Mouse (Mus musculus) embryonic facial prominence, embryonic 12.5 days (tissue): ENCODE measurements around the gene Zfp266. TPM values are rescaled to one million over a fixed set of nuclear protein-coding genes. Genes with fewer than 3 reads are reported as not detected.
A peak's percentile ranks its signal among the peaks of the same experiment; 100 is the strongest.

Experiments used
- ATAC-seq: fragments of 200-750 bp; cut with Nextera tagmentation; 2 replicates; pipeline ENCODE4 v1.8.0; 2017; ENCODE audit not compliant: insufficient number of reproducible peaks, insufficient read depth, low FRiP score, low TSS enrichment
- H3K27ac ChIP-seq: fragments of 300-500 bp; sonication (generic); 2 replicates; pipeline ENCODE4 v1.5.1; 2016; ENCODE audit warnings: mild to moderate bottlenecking
- H3K27me3 ChIP-seq: fragments of 300-500 bp; sonication (generic); 2 replicates; pipeline ENCODE4 v1.6.1; 2016; ENCODE audit warnings: mild to moderate bottlenecking, moderate library complexity
- H3K36me3 ChIP-seq: fragments of 300-500 bp; sonication (generic); 2 replicates; pipeline ENCODE4 v1.6.1; 2016; ENCODE audit warnings: mild to moderate bottlenecking
- H3K4me1 ChIP-seq: fragments of 300-500 bp; sonication (generic); 2 replicates; pipeline ENCODE4 v1.6.1; 2016
- H3K4me2 ChIP-seq: fragments of 300-500 bp; sonication (generic); replicated peaks from 2 replicates; pipeline ENCODE4 v1.6.1; 2016; ENCODE audit warnings: mild to moderate bottlenecking, moderate library complexity
- H3K4me3 ChIP-seq: fragments of 300-500 bp; sonication (generic); 2 replicates; pipeline ENCODE4 v1.5.1; 2016; ENCODE audit warnings: mild to moderate bottlenecking
- H3K9ac ChIP-seq: fragments of 300-500 bp; sonication (generic); 2 replicates; pipeline ENCODE4 v1.6.1; 2016; ENCODE audit warnings: mild to moderate bottlenecking, moderate library complexity
- H3K9me3 ChIP-seq: fragments of 300-500 bp; sonication (generic); 2 replicates; pipeline ENCODE4 v1.6.1; 2016; ENCODE audit warnings: mild to moderate bottlenecking, moderate library complexity
- WGBS: fragments of 180-500 bp; shearing (Covaris S2); methylation state at CpG from one replicate; pipeline ENCODE4 v1.1.7; 2016; 5-methylcytosine and 5-hydroxymethylcytosine counted together
- polyA plus RNA-seq: library from polyadenylated mRNA; unstranded; fragments of >200 nt; fragmentation: Nextera tagmentation; extraction: Ambion mirVana; gene quantifications from 2 replicates; pipeline ENCODE4 v1.2.1, GENCODE M21; 2016

Gene Zfp266
- polyA plus RNA-seq, 1 experiment from 2014 or later, result 167 TPM

DNA sequence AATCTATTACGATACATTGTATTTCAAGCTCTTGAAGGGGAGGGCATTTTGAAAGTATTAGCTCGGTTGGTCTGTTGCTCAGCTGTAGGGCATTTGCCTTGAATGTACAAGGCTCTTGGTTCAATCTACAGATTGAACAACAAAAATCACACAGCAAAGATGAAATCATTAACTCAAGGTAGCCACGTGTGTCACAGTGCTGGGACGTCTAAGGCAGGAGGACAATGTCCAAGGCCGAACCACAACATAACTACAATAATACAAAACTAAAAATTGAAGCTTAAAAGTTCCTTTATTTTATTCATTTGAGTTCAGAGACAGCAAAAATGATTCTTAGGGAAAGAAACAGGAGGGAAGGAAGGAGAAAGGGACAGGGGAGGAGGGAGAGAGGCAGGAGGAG is 31.7 kb downstream of the Zfp266 start:
- Histone ChIP-seq H3K9me3 (no peaks in the 10 kb centered on the region), H3K27me3 (no peaks in the 10 kb centered on the region), H3K4me2 (no peak overlapping the region), H3K4me1 (peaks cover 13% of the 10 kb centered on the region), H3K4me3 (no peak overlapping the region), H3K9ac (no peak overlapping the region), H3K36me3 (peaks cover 18% of the 10 kb centered on the region), H3K27ac (no peak overlapping the region)
- ATAC-seq, result no peak
- 89% methylated on average over 5 of the region's 5 CpGs for WGBS

DNA sequence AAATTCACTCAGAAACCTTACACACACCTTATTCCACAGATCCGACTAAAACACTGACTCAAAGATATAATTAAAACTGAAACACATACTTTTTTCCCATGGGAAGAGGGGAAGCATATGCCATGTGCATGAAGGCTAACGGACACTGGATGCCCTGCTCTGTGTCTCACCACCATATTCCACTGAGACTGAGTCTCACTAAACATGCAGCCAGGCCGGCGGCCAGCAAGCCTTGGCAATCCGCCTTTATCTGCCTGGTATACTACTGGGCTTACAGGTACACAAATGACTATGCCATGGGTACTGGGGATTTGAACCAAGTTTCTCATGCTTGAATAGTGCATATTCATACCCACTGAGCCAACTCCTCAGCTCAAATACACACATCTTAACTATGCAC is 41.8 kb downstream of the Zfp266 start:
- H3K9ac ChIP-seq, result no peak overlapping the region
- WGBS, result 85% methylated on average over 5 of the region's 5 CpGs
- H3K4me3 ChIP-seq, result no peak overlapping the region
- H3K36me3 ChIP-seq, result peaks cover 57% of the 10 kb centered on the region
- no peak overlapping the region for H3K27ac ChIP-seq
- ATAC-seq, result no peak
- no peaks in the 10 kb centered on the region for H3K9me3 ChIP-seq
- H3K4me2 ChIP-seq, result no peak overlapping the region
- H3K4me1 ChIP-seq, result no peaks in the 10 kb centered on the region
- no peaks in the 10 kb centered on the region for H3K27me3 ChIP-seq

DNA sequence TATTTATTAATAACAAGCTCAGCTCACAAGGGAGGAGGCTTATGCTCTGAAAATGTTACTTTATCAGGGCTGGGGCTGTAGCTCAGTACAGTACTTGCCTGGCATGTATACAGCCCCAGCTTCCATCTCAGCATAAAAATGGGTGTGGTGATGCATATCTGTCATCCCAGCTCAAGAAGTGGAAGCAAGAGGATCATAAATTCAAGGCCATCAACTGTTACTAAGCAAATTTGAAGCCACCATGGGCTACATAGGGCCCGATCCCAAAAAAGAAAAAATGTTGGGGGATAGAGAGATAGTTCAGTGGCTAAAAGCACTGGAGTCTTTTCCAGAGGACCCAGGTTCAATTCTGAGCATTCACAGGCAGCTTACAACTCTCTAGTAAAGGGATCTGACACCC is 44.6 kb downstream of the Zfp266 start:
- H3K27me3 ChIP-seq, result no peaks in the 10 kb centered on the region
- H3K36me3 ChIP-seq, result peaks cover 69% of the 10 kb centered on the region
- H3K9me3 ChIP-seq, result no peaks in the 10 kb centered on the region
- H3K27ac ChIP-seq, result no peak overlapping the region
- ATAC-seq, result no peak
- H3K4me3 ChIP-seq, result no peak overlapping the region
- no peak overlapping the region for H3K4me2 ChIP-seq
- 94% methylated on average over 1 of the region's 1 CpGs for WGBS
- no peak overlapping the region for H3K9ac ChIP-seq
- H3K4me1 ChIP-seq, result no peaks in the 10 kb centered on the region

DNA sequence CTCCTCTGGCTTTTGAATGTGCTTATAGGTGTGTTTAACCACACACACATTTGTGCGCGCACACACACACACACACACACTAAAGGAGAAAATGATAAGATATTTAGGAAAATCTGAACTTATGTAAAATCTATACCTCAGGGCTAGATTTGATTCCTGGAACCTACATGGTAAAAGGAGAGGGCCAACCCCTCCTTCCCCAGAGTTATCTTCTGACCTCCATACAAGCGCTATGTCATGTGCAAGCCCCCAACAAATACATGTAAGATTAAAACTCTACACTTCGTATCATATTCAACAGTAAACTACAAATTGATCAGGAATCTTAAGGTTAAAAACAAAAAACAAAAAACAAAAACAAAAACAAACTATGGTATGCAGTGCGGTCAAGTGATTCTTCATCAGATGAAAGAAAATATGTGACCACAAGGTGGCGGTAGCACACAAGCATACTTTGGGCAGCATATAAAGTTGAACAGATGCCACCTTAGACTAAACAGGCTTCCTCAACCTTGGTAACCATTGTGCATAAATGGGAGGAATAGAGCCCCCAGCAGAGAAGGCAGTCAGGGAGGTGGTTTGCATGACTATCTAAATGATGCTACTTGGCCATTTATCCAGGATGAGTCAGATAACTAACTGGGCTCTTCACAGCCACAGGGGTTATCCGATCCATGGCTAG is 54.3 kb downstream of the Zfp266 start:
- WGBS, result 58% methylated on average over 7 of the region's 7 CpGs
- no peak for ATAC-seq
- no peak overlapping the region for H3K4me3 ChIP-seq

DNA sequence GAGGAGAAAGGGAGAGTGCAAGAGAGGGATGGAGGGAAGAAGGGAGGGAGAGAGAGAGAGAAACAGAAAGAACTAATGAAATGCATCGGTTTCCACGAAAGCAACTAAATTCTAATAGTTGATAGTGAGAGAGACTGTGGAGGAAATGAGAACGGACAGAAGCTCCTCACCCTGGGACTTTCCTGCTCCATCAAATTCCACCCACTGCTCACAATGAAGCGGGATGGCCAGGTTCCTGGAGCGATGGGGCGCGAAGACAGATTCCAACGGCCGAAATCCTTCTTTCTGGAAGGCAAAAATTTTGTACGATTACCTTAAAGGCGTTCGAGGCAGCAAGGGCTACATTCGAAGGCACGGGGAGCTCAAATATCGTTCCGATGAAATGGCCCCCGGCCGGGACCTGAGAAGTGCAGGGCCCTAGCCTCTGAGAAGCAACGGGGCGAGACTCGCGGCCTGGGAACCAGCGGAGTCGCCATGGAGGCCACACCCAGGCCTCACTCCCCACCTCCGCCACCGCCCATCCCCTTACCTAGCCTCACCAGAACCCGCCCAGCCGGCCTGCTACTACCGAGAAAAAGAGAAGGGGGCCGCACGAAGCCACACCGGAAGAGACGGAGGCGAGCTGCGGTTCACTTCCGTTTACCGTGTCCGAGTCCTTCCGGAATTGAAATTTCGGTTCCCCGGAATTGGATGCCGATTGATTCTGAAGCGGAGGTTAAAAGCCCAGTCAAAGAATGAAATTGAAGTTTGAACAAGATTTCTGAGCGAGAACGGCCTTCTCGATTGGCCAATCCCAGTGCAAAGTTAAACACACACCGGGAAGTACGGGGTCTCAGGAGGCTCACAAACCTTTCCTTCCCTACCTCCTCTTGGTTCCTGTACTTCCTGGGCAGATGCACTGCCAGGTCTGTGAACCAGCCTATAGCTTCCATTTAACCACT is 61.6 kb downstream of the Zfp266 start, which contains the start of gene Zfp26:
Gene Zfp26 (minus strand): TSS at position 786 of the 941 bp plus-strand sequence.
- peak within 1 kb of the TSS; percentile 90 for H3K27ac ChIP-seq
- peak within 1 kb of the TSS; percentile 70 for H3K9ac ChIP-seq
- no peaks in the 10 kb centered on the region for H3K9me3 ChIP-seq
- no peaks in the 10 kb centered on the region for H3K27me3 ChIP-seq
- H3K4me3 ChIP-seq, result peak within 1 kb of the TSS; percentile 77
- peak within 1 kb of the TSS; percentile 65 for H3K4me2 ChIP-seq
- peak; percentile 83 for ATAC-seq
- WGBS, result under 1% methylated on average over 47 of the region's 48 CpGs
- H3K36me3 ChIP-seq, result peaks cover 20% of the 10 kb centered on the region
- H3K4me1 ChIP-seq, result peaks cover 14% of the 10 kb centered on the region

More for the DNA sequence above, 54.3 kb downstream of the Zfp266 start:
- H3K4me1 ChIP-seq, result no peaks in the 10 kb centered on the region
- peaks cover 34% of the 10 kb centered on the region for H3K36me3 ChIP-seq
- H3K4me2 ChIP-seq, result no peak overlapping the region
- no peak overlapping the region for H3K27ac ChIP-seq
- H3K9ac ChIP-seq, result no peak overlapping the region
- peaks cover 16% of the 10 kb centered on the region for H3K9me3 ChIP-seq
- no peaks in the 10 kb centered on the region for H3K27me3 ChIP-seq

DNA sequence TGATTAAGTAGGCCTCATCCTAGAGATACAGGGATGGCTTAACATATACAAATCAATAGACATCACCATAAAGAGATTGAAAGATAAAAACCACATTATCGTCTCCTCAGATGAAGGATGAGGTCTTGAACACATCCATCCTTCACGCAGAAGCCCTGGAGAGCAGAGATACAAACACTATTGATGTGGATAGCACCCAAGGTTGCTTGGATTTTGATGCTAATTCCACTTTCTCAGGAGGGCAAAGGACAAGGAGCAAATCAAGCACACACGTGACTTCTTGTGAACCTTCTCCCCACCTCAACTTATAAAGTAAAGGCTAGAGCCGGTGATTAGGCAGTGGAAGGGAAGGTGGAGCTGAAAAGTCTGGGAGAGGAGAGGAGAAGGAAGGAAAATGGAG is 67.6 kb downstream of the Zfp266 start:
- no peak for ATAC-seq
- WGBS, result 89% methylated on average over 4 of the region's 4 CpGs

DNA sequence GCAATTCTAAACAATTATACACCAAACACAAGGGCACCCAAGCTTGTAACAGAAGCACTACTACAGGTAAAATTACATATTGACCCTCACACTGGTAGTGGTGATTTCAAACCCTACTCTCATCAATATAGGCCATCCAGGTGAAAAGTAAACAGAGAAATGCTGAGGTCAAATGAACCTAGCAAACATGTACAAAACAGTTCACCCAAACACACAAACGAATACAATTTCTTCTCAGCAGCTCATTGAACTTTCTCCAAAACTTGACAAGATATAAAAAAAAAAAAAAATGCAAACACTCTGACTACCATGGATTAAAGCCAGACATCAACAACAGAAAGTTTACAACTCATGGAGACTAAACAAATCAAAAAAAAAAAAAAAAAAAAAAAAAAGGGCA is 69.7 kb downstream of the Zfp266 start:
- no peaks in the 10 kb centered on the region for H3K27me3 ChIP-seq
- WGBS, result 100% methylated on average over 1 of the region's 1 CpGs

More for the DNA sequence above, 67.6 kb downstream of the Zfp266 start:
- no peak overlapping the region for H3K4me3 ChIP-seq
- H3K9me3 ChIP-seq, result no peaks in the 10 kb centered on the region
- H3K27me3 ChIP-seq, result no peaks in the 10 kb centered on the region
- H3K27ac ChIP-seq, result no peak overlapping the region
- no peak overlapping the region for H3K9ac ChIP-seq
- H3K36me3 ChIP-seq, result peaks cover 42% of the 10 kb centered on the region
- no peak overlapping the region for H3K4me2 ChIP-seq
- peaks cover 9% of the 10 kb centered on the region for H3K4me1 ChIP-seq

More for the DNA sequence above, 69.7 kb downstream of the Zfp266 start:
- Histone ChIP-seq H3K4me3 (no peak overlapping the region), H3K27ac (no peak overlapping the region), H3K9ac (no peak overlapping the region), H3K4me2 (no peak overlapping the region), H3K4me1 (no peaks in the 10 kb centered on the region), H3K9me3 (no peaks in the 10 kb centered on the region), H3K36me3 (peaks cover 43% of the 10 kb centered on the region)
- ATAC-seq, result no peak

Other genes starting within 250 kb of the Zfp266 start
- gene Olfr39, start 239.1 kb downstream of the Zfp266 start, polyA plus RNA-seq, result not detected in 2 replicates
- gene Olfr873, start 222.9 kb downstream of the Zfp266 start, polyA plus RNA-seq, result not detected in 2 replicates
- not detected in 2 replicates for gene Olfr18, start 185.3 kb downstream of the Zfp266 start, polyA plus RNA-seq
- gene Zfp560, start 136.2 kb downstream of the Zfp266 start, polyA plus RNA-seq, result 34.2 and 36.7 TPM in 2 replicates
- 28.2 and 33.9 TPM in 2 replicates for gene Zfp26, start 61.3 kb downstream of the Zfp266 start, polyA plus RNA-seq
- gene Zfp426, start 28.7 kb downstream of the Zfp266 start, polyA plus RNA-seq, result 24.2 and 24.9 TPM in 2 replicates
- 26.7 and 26.8 TPM in 2 replicates for gene Zfp846, start 59.9 kb upstream of the Zfp266 start, polyA plus RNA-seq
- 409 and 415 TPM in 2 replicates for gene Ubl5, start 121.5 kb upstream of the Zfp266 start, polyA plus RNA-seq
- 20.1 and 21.5 TPM in 2 replicates for gene Fbxl12, start 123.3 kb upstream of the Zfp266 start, polyA plus RNA-seq
- gene Pin1, start 130.7 kb upstream of the Zfp266 start, polyA plus RNA-seq, result 50.8 and 51.6 TPM in 2 replicates
- gene Olfm2, start 224.9 kb upstream of the Zfp266 start, polyA plus RNA-seq, result 9.5 and 10.4 TPM in 2 replicates